Mouse (Mus musculus) heart, postnatal 10 days (tissue): Measurements from ENCODE around the gene Maml2. TPM values are rescaled to one million over a fixed set of nuclear protein-coding genes. Genes with fewer than 3 reads are reported as not detected.
A peak's percentile ranks its signal among the peaks of the same experiment; 100 is the strongest.

Experiments used
- DNase-seq, 2 experiments: peaks; one replicate each; pipeline ENCODE4 v3.0.0; 2021
- intact Hi-C: fragments of 180-260 bp; cut with DNase I; formaldehyde crosslinking; loops from one replicate; pipeline ENCODE4 v1.15.1; 2025
- total RNA-seq, 2 experiments: library from RNA; stranded (reverse); gene quantifications; 2 replicates each; pipeline ENCODE4 v1.2.3; 2021

Maml2 gene
- total RNA-seq, 2 experiments from 2014 or later = 9.1 to 10.0 TPM

GRCm38 (mm10) chr9:13308718-13309117 is 11.0 kb downstream of the Maml2 start:
- intact Hi-C loops = no loop called here
- no peak for DNase-seq

- intact Hi-C loops = no loop called here
Observed at GRCm38 (mm10) chr9:13309807-13310206, 12.1 kb downstream of the Maml2 start.

GRCm38 (mm10) chr9:13310236-13310635 is 12.5 kb downstream of the Maml2 start:
- intact Hi-C loops = no loop called here
- no peak for DNase-seq

More at GRCm38 (mm10) chr9:13309807-13310206, 12.1 kb downstream of the Maml2 start:
- DNase-seq = no peak

- intact Hi-C loops = no loop called here
Observed at GRCm38 (mm10) chr9:13311094-13311493, 13.3 kb downstream of the Maml2 start.

GRCm38 (mm10) chr9:13313923-13314322 is 16.2 kb downstream of the Maml2 start:
- intact Hi-C loops = no loop called here
- no peak for DNase-seq

More at GRCm38 (mm10) chr9:13311094-13311493, 13.3 kb downstream of the Maml2 start:
- no peak for DNase-seq

GRCm38 (mm10) chr9:13314577-13315004 is 16.8 kb downstream of the Maml2 start:
- no peak for DNase-seq
- intact Hi-C loops = no loop called here

- intact Hi-C loops = no loop called here
Observed at GRCm38 (mm10) chr9:13315393-13315792, 17.6 kb downstream of the Maml2 start.

GRCm38 (mm10) chr9:13319566-13319965 is 21.8 kb downstream of the Maml2 start:
- intact Hi-C loops = no loop called here
- no peak for DNase-seq

More at GRCm38 (mm10) chr9:13315393-13315792, 17.6 kb downstream of the Maml2 start:
- no peak for DNase-seq

GRCm38 (mm10) chr9:13320800-13321364 is 23.1 kb downstream of the Maml2 start:
- intact Hi-C loops = no loop called here

GRCm38 (mm10) chr9:13323074-13323473 is 25.3 kb downstream of the Maml2 start:
- intact Hi-C loops = no loop called here

More at GRCm38 (mm10) chr9:13320800-13321364, 23.1 kb downstream of the Maml2 start:
- no peak for DNase-seq

GRCm38 (mm10) chr9:13323612-13324011 is 25.9 kb downstream of the Maml2 start:
- intact Hi-C loops = no loop called here
- peak in 1 of 2 experiments; percentile 16 for DNase-seq

More at GRCm38 (mm10) chr9:13323074-13323473, 25.3 kb downstream of the Maml2 start:
- DNase-seq = no peak

- no peak for DNase-seq
- intact Hi-C loops = no loop called here
Observed at GRCm38 (mm10) chr9:13414230-13414766, 116.5 kb downstream of the Maml2 start.

GRCm38 (mm10) chr9:13425031-13425940 is 127.5 kb downstream of the Maml2 start:
- intact Hi-C loops = no loop called here
- DNase-seq = peak; percentile 83 to 86

- DNase-seq = no peak
- intact Hi-C loops = no loop called here
Observed at GRCm38 (mm10) chr9:13429477-13430125, 131.8 kb downstream of the Maml2 start.

- DNase-seq = peak; percentile 47 to 48
- intact Hi-C loops = no loop called here
Observed at GRCm38 (mm10) chr9:13430302-13430701, 132.5 kb downstream of the Maml2 start.

GRCm38 (mm10) chr9:13430744-13431143 is 133.0 kb downstream of the Maml2 start:
- intact Hi-C loops = no loop called here
- DNase-seq = no peak

GRCm38 (mm10) chr9:13431646-13432045 is 133.9 kb downstream of the Maml2 start:
- intact Hi-C loops = no loop called here

GRCm38 (mm10) chr9:13433501-13434090 is 135.8 kb downstream of the Maml2 start:
- intact Hi-C loops = no loop called here
- DNase-seq = no peak

More at GRCm38 (mm10) chr9:13431646-13432045, 133.9 kb downstream of the Maml2 start:
- no peak for DNase-seq

- no peak for DNase-seq
- intact Hi-C loops = loop anchor here (5.0 kb wide), 2 partner anchors 144 to 189 kb away; partner anchors contain the start of gene Maml2
Observed at GRCm38 (mm10) chr9:13440911-13441310, 143.2 kb downstream of the Maml2 start.
